Mouse (Mus musculus) midbrain, embryonic 12.5 days (tissue): Measurements from ENCODE around the gene Hs6st3. TPM values are rescaled to one million over a fixed set of nuclear protein-coding genes. Genes with fewer than 3 reads are reported as not detected.

Source experiments
- ATAC-seq: fragments of 200-750 bp; cut with Nextera tagmentation; 2 replicates; pipeline ENCODE4 v1.8.0; 2017; ENCODE audit warnings: low read depth, moderate TSS enrichment, moderate library complexity; ENCODE audit not compliant: low FRiP score
- H3K27ac ChIP-seq: fragments of 300-500 bp; sonication (generic); replicated peaks from 2 replicates; pipeline ENCODE4 v1.5.1; 2016; ENCODE audit warnings: mild to moderate bottlenecking
- H3K27me3 ChIP-seq: fragments of 300-500 bp; sonication (generic); 2 replicates; pipeline ENCODE4 v1.6.1; 2016; ENCODE audit warnings: mild to moderate bottlenecking
- H3K36me3 ChIP-seq: fragments of 300-500 bp; sonication (generic); 2 replicates; pipeline ENCODE4 v1.6.1; 2016
- H3K4me1 ChIP-seq: fragments of 300-500 bp; sonication (generic); 2 replicates; pipeline ENCODE4 v1.6.1; 2016
- H3K4me2 ChIP-seq: fragments of 300-500 bp; sonication (generic); replicated peaks from 2 replicates; pipeline ENCODE4 v1.6.1; 2016; ENCODE audit warnings: mild to moderate bottlenecking, moderate library complexity
- H3K4me3 ChIP-seq: fragments of 300-500 bp; sonication (generic); 2 replicates; pipeline ENCODE4 v1.5.1; 2016; ENCODE audit warnings: mild to moderate bottlenecking
- H3K9ac ChIP-seq: fragments of 300-500 bp; sonication (generic); replicated peaks from 2 replicates; pipeline ENCODE4 v1.6.1; 2016; ENCODE audit warnings: mild to moderate bottlenecking, moderate library complexity
- H3K9me3 ChIP-seq: fragments of 300-500 bp; sonication (generic); 2 replicates; pipeline ENCODE4 v1.6.1; 2016; ENCODE audit warnings: mild to moderate bottlenecking
- WGBS: fragments of 180-500 bp; shearing (Covaris S2); methylation state at CpG from one replicate; pipeline ENCODE4 v1.1.7; 2016; 5-methylcytosine and 5-hydroxymethylcytosine counted together
- polyA plus RNA-seq: library from polyadenylated mRNA; unstranded; fragments of >200 nt; fragmentation: Nextera tagmentation; extraction: Ambion mirVana; gene quantifications from 2 replicates; pipeline ENCODE4 v1.2.1, GENCODE M21; 2016

Hs6st3 gene
- polyA plus RNA-seq: 0.88 and 1.0 TPM in 2 replicates

DNA sequence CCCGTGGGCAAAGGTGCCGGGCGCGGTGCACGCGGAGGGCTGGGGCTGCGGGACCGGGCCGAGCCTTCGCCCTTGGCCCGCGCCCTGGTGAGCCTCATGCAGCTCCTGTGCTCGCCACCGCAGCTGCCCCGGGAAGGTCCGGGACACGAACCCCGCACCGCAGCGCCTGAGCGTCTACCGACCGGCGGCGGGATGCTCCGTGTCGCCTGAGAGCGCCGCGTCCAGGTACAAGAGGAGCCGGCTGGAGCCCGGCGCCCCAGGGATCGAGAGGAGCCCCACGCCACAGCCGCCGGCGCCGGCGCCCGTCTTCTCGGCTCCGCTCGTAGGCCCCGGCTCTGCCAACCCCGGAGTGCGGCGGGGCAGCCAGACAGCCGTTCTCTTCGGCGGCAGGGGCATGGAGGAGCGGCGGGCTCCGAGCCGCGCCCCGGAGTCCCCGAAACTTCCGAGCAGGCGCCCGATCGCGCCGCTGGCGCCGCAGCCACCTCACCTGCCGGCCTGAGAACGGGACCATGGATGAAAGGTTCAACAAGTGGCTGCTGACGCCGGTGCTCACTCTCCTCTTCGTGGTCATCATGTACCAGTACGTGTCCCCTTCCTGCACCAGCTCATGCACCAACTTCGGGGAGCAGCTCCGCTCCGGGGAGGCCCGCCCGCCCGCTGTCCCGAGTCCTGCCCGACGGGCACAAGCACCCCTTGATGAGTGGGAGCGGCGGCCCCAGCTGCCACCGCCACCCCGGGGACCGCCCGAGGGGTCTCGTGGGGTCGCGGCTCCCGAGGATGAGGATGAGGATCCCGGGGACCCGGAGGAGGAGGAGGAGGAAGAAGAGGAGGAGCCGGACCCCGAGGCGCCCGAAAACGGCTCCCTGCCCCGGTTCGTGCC is at the start of gene Hs6st3:
Gene Hs6st3, plus strand, starts transcription at position 436 of the 880 bp plus-strand sequence.
- Histone ChIP-seq H3K27me3 (peaks cover 67% of the 10 kb centered on the region), H3K36me3 (no peaks in the 10 kb centered on the region), H3K9ac (peak within 1 kb of the TSS; percentile 65), H3K4me3 (peak within 1 kb of the TSS; percentile 56), H3K4me2 (peak within 1 kb of the TSS; percentile 84), H3K27ac (no peak within 1 kb of the TSS), H3K4me1 (peaks cover 18% of the 10 kb centered on the region), H3K9me3 (no peaks in the 10 kb centered on the region)
- ATAC-seq: peak; percentile 74
- WGBS: under 1% methylated on average over 86 of the region's 100 CpGs

DNA sequence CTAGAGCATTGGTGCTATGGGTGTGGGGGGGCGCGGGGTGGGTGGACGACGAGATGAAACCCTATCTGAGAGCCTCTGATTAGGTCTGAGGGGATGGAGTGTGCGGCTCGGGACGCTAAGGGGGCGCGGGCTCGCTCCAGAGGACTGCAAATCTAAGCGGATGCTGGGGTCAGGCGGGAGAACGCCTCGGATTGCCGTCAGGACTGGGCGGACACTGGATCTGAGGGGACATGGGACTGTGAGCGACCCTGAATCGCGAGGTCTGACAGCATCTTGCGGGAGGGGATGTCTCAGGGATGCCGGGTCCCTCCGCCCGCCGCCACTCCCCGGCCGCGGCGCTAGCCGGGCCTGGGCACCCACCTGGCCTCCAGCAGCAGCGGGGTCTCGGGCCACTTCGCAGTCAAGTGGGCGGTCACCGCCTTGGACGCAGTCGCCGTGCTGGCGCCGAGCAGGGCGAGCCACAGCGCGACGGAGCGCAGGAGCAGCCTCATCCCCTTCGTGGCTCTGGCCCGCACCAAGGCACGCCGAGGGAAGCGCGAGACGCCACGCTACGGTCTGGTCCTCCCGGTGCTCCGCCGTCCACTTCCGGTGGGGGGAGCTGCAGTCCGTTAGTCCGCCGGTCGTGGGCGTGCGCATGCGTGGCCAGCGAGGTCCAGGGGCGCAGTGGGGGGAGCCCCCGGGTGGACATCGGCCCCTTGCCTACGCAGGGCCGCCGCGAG is 39.1 kb upstream of the Hs6st3 start, which contains the start of gene Uggt2:
Gene Uggt2, minus strand, starts transcription at position 580 of the 719 bp plus-strand sequence.
- Histone ChIP-seq H3K9me3 (no peaks in the 10 kb centered on the region), H3K9ac (peak within 1 kb of the TSS; percentile 87), H3K4me3 (peak within 1 kb of the TSS; percentile 83), H3K4me1 (peaks cover 17% of the 10 kb centered on the region), H3K4me2 (peak within 1 kb of the TSS; percentile 76), H3K36me3 (no peaks in the 10 kb centered on the region; the same call in 1 of the 2 replicates), H3K27ac (peak within 1 kb of the TSS; percentile 86), H3K27me3 (no peaks in the 10 kb centered on the region)
- ATAC-seq: peak; percentile 96
- under 1% methylated on average over 70 of the region's 72 CpGs for WGBS

DNA sequence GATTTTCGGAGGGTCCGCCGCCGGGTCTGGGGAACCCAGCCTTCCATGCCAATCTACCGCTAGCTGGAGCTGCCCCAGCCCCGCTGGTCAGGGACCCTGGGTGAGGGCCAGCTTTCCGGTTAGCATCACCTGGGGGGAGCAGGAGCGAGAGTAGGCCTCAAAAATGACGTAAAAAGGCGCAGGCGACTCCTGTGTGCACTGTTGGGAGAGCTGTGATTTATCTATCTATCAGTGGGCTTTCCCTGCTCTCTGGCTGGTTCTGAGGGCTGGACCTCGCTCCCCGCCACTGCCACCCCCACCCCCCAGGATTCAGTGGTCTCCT is 38.6 kb upstream of the Hs6st3 start:
- H3K4me2 ChIP-seq: peak overlapping the region; percentile 76
- peak; percentile 83 for ATAC-seq
- H3K4me1 ChIP-seq: peaks cover 17% of the 10 kb centered on the region
- H3K27ac ChIP-seq: peak overlapping the region; percentile 86
- H3K36me3 ChIP-seq: no peaks in the 10 kb centered on the region
- no peaks in the 10 kb centered on the region for H3K27me3 ChIP-seq
- peak overlapping the region; percentile 83 for H3K4me3 ChIP-seq
- WGBS: 2% methylated on average over 13 of the region's 13 CpGs
- no peaks in the 10 kb centered on the region for H3K9me3 ChIP-seq
- H3K9ac ChIP-seq: peak overlapping the region; percentile 87

DNA sequence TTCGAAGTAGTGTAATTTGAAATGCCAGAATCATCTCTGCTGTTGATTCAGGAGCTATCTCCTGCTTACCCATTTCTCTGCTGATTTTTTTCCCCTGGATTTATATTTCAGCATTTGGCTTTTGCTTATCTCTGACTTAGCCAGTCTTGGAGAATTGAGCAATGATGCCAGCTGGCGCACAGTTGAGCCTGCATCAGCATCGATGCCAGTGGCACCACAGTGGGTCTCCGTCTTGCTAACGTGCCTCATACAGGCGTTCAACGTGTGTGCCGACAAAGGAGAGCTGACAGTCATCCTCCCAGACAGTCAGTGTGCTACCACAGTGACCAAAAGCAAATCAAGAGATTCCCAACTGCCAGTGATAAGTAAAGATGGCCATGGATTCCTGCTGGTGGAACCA is 30.6 kb upstream of the Hs6st3 start:
- H3K4me3 ChIP-seq: no peak overlapping the region

DNA sequence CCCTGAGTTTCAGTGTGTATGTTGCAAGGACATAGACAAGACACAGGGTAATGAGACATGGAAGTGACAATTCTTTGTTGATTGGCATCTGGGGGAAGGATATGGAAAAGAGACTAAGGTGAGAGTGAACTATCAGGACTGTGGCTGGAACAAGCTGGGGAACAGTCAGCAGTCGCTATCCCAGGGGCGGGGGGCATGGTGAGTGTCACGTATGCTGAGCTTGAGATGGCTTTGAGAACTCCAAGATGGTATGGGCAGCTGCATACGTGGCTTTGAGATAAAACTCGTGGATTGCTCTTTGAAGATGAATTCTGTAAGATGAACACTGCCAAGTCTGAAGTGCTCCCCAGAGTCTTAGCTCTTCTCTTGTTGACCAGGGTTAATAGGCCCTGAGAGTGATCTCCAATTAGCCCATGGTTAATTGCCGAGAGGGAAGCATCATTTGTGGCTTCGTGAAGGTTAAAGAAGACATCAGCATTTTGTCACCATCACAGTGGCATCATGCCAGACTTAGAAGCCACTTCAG is 29.3 kb upstream of the Hs6st3 start:
- Histone ChIP-seq H3K4me2 (no peak overlapping the region), H3K27me3 (no peaks in the 10 kb centered on the region), H3K4me3 (no peak overlapping the region), H3K36me3 (no peaks in the 10 kb centered on the region), H3K4me1 (no peaks in the 10 kb centered on the region), H3K27ac (no peak overlapping the region), H3K9ac (no peak overlapping the region), H3K9me3 (no peaks in the 10 kb centered on the region)
- 74% methylated on average over 7 of the region's 7 CpGs for WGBS
- ATAC-seq: no peak

More for the DNA sequence above, 30.6 kb upstream of the Hs6st3 start:
- no peak overlapping the region for H3K4me2 ChIP-seq
- H3K27ac ChIP-seq: no peak overlapping the region
- 93% methylated on average over 8 of the region's 8 CpGs for WGBS
- no peak overlapping the region for H3K9ac ChIP-seq
- H3K9me3 ChIP-seq: no peaks in the 10 kb centered on the region
- H3K4me1 ChIP-seq: no peaks in the 10 kb centered on the region
- ATAC-seq: no peak
- no peaks in the 10 kb centered on the region for H3K27me3 ChIP-seq
- H3K36me3 ChIP-seq: no peaks in the 10 kb centered on the region

DNA sequence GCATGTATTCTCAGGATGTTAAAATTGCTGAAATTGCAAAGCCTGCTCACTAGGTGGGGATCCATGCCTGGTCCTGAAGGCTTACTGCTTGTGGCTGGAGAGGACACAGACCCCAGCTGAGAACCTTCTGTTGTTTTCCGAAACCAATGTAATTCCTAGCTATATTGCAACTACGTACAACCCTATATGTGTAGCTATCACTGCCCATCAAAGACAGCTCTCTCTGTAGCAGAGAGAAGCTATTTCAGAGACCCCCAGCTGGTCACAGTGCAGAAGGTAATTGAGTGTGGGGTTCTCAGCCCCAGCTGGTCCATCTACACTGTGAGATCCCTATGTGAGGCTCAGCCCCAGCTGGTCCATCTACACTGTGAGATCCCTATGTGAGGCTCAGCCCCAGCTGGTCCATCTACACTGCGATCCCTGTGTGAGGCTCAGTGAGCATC is 28.3 kb upstream of the Hs6st3 start:
- Histone ChIP-seq H3K27ac (no peak overlapping the region), H3K4me1 (no peaks in the 10 kb centered on the region), H3K27me3 (no peaks in the 10 kb centered on the region), H3K36me3 (no peaks in the 10 kb centered on the region), H3K4me3 (no peak overlapping the region), H3K4me2 (no peak overlapping the region), H3K9me3 (no peaks in the 10 kb centered on the region), H3K9ac (no peak overlapping the region)
- WGBS: 80% methylated on average over 3 of the region's 3 CpGs
- peak; percentile 49; the same call in 1 of the 2 replicates for ATAC-seq

DNA sequence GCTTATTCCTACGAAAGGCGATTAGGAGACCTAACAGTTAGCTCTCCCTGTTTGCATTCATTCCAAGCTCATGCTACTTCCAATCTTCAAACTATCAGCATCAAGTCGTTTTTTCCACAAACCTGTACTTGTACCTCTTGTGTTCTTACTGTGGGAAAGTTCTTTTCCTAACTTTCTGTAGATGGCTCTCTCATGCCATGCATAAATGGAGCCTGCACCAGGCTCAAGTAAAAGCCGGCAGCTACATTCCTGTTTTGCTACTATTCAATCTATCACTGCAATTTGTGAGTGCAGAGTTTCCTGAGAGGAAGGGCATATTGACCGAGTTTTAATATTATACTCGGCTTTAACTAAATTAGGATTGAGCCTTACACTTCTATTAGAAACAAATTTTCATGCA is 25.6 kb upstream of the Hs6st3 start:
- Histone ChIP-seq H3K9ac (no peak overlapping the region), H3K36me3 (no peaks in the 10 kb centered on the region)
- WGBS: 82% methylated on average over 6 of the region's 6 CpGs

DNA sequence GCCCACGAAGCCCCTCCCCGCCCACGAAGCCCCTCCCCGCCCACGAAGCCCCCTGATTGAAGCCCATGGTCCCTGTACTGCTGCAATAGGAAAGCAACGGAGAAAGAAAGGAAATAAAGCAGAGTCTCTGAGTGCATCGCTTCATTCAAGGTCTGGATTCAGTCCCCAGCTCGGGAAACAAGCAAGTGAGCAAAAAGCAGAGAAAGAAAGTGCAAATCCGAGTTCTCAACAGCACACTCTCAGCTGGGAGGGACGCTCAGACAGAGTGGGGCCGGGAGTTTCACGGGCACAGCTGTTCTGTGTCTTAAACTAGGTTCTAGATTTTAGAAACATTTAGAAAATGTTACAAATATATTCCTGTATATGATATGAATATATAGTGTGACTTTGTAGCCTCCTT is 14.6 kb upstream of the Hs6st3 start:
- ATAC-seq: peak; percentile 65
- no peaks in the 10 kb centered on the region for H3K36me3 ChIP-seq
- peaks cover 36% of the 10 kb centered on the region for H3K27me3 ChIP-seq
- H3K4me3 ChIP-seq: peak overlapping the region; percentile 39
- no peaks in the 10 kb centered on the region for H3K9me3 ChIP-seq
- WGBS: 3% methylated on average over 11 of the region's 12 CpGs
- H3K4me2 ChIP-seq: peak overlapping the region; percentile 58
- peak overlapping the region; percentile 51 for H3K9ac ChIP-seq
- peaks cover 3% of the 10 kb centered on the region; the same call in 1 of the 2 replicates for H3K4me1 ChIP-seq
- H3K27ac ChIP-seq: peak overlapping the region; percentile 58

More for the DNA sequence above, 25.6 kb upstream of the Hs6st3 start:
- Histone ChIP-seq H3K27me3 (no peaks in the 10 kb centered on the region), H3K4me2 (no peak overlapping the region), H3K4me1 (no peaks in the 10 kb centered on the region), H3K27ac (no peak overlapping the region), H3K4me3 (no peak overlapping the region), H3K9me3 (no peaks in the 10 kb centered on the region)
- ATAC-seq: no peak

DNA sequence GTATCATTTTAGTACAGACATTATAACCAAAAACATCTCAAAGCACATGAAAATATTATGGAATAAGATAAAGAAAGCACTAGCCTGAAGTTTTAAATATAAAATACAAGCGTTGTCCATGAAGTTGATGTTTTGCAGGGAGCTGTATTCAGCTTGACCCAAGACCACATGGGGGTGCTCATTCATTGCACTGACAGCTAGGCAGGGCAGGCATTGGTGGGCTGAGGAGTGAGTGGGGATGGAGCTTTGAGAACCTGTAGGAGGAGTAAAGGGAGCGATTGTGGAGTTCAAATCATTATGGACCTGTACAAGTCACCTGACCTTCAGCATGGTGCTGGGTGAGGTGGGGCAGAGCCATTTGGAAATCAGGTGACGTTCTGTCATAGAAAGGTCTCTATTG is 14.1 kb upstream of the Hs6st3 start:
- WGBS: 22% methylated on average over 3 of the region's 3 CpGs
- H3K4me1 ChIP-seq: peaks cover 3% of the 10 kb centered on the region; the same call in 1 of the 2 replicates
- H3K9ac ChIP-seq: no peak overlapping the region
- H3K4me2 ChIP-seq: peak overlapping the region; percentile 58
- no peaks in the 10 kb centered on the region for H3K9me3 ChIP-seq
- peaks cover 36% of the 10 kb centered on the region for H3K27me3 ChIP-seq
- H3K27ac ChIP-seq: no peak overlapping the region
- peak; percentile 88 for ATAC-seq
- H3K36me3 ChIP-seq: no peaks in the 10 kb centered on the region
- H3K4me3 ChIP-seq: peak overlapping the region; percentile 39

DNA sequence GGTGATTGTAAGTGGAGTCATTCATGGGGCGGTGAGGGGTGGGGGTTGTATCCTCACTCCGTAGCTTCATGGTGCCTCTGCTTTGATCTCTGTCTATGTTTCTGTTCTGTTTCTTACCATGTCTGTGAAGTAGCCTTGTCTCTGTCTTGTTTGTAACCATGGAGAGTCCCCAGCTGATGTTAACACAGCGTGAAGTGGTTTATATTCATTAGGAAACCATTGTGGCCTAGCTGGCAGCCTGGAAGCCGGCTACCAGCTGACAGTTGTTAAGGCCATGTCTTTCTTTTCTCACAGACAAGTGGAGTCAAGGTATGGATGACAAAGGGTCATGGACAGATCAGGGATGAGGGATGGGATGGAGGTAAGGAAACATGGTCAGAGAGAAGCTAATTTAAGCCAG is 12.3 kb upstream of the Hs6st3 start:
- no peak overlapping the region for H3K27ac ChIP-seq
- peaks cover 36% of the 10 kb centered on the region for H3K27me3 ChIP-seq
- ATAC-seq: peak; percentile 23; the same call in 1 of the 2 replicates
- WGBS: 34% methylated on average over 4 of the region's 4 CpGs
- H3K4me2 ChIP-seq: no peak overlapping the region
- no peaks in the 10 kb centered on the region for H3K36me3 ChIP-seq
- H3K4me1 ChIP-seq: peaks cover 3% of the 10 kb centered on the region; the same call in 1 of the 2 replicates
- H3K9me3 ChIP-seq: no peaks in the 10 kb centered on the region
- no peak overlapping the region for H3K4me3 ChIP-seq
- H3K9ac ChIP-seq: no peak overlapping the region

DNA sequence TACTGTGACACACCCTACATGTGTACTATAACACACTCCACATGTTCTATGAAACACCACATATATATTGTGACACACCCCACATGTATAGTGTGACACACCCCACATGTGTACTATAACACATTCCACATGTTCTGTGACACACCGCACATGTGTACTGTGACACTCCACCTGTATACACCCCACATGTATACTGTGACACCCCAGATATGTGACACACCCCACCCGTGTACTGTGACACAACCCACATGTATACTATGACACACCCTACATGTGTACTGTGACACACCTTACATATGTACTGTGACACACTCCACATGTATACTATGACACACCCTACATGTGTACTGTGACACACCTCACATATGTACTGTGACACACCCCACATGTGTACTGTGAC is 10.8 kb upstream of the Hs6st3 start:
- H3K27me3 ChIP-seq: peaks cover 28% of the 10 kb centered on the region
- no peak overlapping the region for H3K4me2 ChIP-seq
- peaks cover 3% of the 10 kb centered on the region; the same call in 1 of the 2 replicates for H3K4me1 ChIP-seq
- 98% methylated on average over 2 of the region's 2 CpGs for WGBS
- no peak overlapping the region for H3K9ac ChIP-seq
- no peak overlapping the region for H3K27ac ChIP-seq
- no peaks in the 10 kb centered on the region for H3K36me3 ChIP-seq
- no peak overlapping the region for H3K4me3 ChIP-seq
- H3K9me3 ChIP-seq: no peaks in the 10 kb centered on the region
- peak; percentile 21; the same call in 1 of the 2 replicates for ATAC-seq
